Mouse (Mus musculus) megakaryocyte, embryonic 14.5 days (primary cell): ENCODE measurements around the gene Ank3. TPM values are rescaled to one million over a fixed set of nuclear protein-coding genes. Genes with fewer than 3 reads are reported as not detected.

Source experiments
- H3K27me3 ChIP-seq: replicated peaks from 2 replicates; pipeline ENCODE3; 2012; ENCODE audit warnings: inconsistent platforms
- H3K36me3 ChIP-seq: replicated peaks from 2 replicates; pipeline ENCODE3; 2012; ENCODE audit warnings: low read length, inconsistent platforms, mixed read lengths
- H3K4me1 ChIP-seq: 2 replicates; pipeline ENCODE4 v1.6.1; 2012; ENCODE audit warnings: inconsistent platforms
- H3K4me3 ChIP-seq: replicated peaks from 2 replicates; pipeline ENCODE3; 2012; ENCODE audit warnings: moderate library complexity, mild to moderate bottlenecking, inconsistent platforms
- H3K9me3 ChIP-seq: 2 replicates; pipeline ENCODE4 v1.6.1; 2012; ENCODE audit warnings: inconsistent platforms
- FLI1 ChIP-seq: IDR thresholded peaks from 2 replicates; pipeline ENCODE4 v1.6.1; 2012; ENCODE audit warnings: low read length, inconsistent platforms, mixed read lengths
- GATA1 ChIP-seq: IDR thresholded peaks from 3 replicates; pipeline ENCODE4 v1.6.1; 2012; ENCODE audit warnings: mixed read lengths, low read length, inconsistent platforms, borderline replicate concordance
- polyA plus RNA-seq: library from polyadenylated mRNA; stranded (reverse); fragments of >175 nt; gene quantifications from 2 replicates; pipeline ENCODE4 v1.2.3, GENCODE M21; 2012; ENCODE audit warnings: low replicate concordance; ENCODE audit not compliant: insufficient read depth

Gene Ank3
- polyA plus RNA-seq, 1 experiment = 4.4 TPM

DNA sequence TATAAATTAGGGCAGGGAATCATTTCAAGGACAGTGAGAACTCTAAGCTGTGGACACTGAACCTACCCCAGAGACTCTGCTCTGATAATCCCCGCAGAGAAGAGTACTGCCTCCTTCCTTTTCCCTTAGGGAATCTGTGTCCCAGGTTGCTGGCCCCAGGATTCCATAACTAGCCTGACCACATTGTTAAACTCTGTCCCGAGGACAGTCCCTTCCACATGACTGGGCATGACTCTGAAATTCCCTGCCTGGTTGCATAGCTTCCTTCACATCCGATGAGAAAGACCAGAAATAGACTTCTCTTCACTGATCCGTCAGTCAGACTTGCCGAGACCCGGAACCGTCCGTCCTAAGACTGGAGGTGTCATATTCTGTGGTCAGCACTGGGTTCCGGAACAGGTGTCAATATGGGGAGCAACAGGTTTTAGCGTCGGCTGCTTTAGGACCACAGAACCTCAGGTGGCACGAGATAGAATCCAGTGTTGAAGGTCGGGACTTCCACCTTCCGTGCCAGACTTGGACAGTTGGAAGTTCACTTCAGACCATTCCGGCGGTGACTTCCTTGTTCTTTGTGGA, 219.1 kb downstream of the Ank3 start:
- no peaks in the 10 kb centered on the region for H3K36me3 ChIP-seq
- peaks cover 23% of the 10 kb centered on the region for H3K9me3 ChIP-seq
- TF ChIP-seq GATA1 = no peak
- TF ChIP-seq FLI1 = no peak
- no peaks in the 10 kb centered on the region for H3K27me3 ChIP-seq
- no peaks in the 10 kb centered on the region for H3K4me1 ChIP-seq
- no peak overlapping the region for H3K4me3 ChIP-seq

- H3K4me1 ChIP-seq = no peaks in the 10 kb centered on the region
- H3K36me3 ChIP-seq = no peaks in the 10 kb centered on the region
- TF ChIP-seq GATA1 (no peak), FLI1 (no peak)
- no peak overlapping the region for H3K4me3 ChIP-seq
- H3K9me3 ChIP-seq = peaks cover 18% of the 10 kb centered on the region
- no peaks in the 10 kb centered on the region for H3K27me3 ChIP-seq
Observed at GRCm38 (mm10) chr10:69620692-69621382, 222.3 kb downstream of the Ank3 start.

GRCm38 (mm10) chr10:69627767-69628166, 229.2 kb downstream of the Ank3 start:
- Histone ChIP-seq H3K36me3 (no peaks in the 10 kb centered on the region), H3K4me1 (no peaks in the 10 kb centered on the region), H3K9me3 (peaks cover 8% of the 10 kb centered on the region; the same call in 1 of the 2 replicates), H3K27me3 (no peaks in the 10 kb centered on the region), H3K4me3 (no peak overlapping the region)
- TF ChIP-seq GATA1 = no peak
- no peak for TF ChIP-seq FLI1

DNA sequence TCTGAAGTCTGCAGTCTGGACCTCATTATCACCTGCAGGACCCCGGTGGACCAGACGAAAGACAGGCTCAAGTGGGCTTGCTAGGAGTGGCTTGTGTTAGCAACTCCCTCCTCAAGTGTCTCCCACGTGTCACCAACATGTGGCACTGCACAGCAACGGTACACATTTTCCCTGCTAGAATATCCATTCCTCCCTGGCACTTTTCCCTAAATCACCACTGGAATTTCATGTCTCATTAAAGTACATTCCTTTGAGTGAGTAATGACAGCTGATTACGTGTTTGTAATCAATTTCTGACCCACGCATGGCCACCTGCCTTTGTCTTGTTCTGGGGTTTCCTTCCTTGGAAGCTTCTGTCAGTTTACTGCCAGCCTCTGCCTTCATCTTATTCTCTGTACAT, 230.2 kb downstream of the Ank3 start:
- peaks cover 10% of the 10 kb centered on the region for H3K9me3 ChIP-seq

DNA sequence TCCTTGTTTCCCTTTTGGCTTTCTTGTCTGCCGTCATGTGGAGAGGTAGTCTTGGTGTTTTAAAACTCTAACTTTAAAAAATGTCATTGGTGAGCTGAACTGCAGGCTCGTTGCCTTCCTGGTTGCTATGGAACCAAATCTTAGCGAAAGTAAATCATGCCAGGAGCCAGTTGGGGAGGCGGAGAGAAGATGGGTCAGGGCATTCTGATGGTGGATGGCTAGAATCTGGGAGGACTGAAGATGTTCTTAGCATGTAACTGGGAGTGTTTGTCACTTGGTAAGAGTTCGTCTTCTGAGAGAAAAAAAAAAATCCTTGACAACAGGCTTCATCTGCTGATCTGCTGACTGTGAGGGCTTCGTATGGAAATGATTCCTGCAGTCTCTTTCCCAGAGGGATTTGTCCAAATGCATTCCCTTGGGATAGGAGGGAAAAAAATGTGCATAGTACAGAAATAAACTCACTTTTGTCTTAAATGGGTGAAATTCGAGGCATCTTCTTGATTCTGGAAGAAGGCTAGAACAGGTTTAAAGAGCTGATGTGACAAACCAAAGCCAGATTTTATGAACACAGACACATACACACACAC, 232.3 kb downstream of the Ank3 start:
- H3K36me3 ChIP-seq = no peaks in the 10 kb centered on the region
- H3K4me3 ChIP-seq = no peak overlapping the region
- no peaks in the 10 kb centered on the region for H3K4me1 ChIP-seq
- TF ChIP-seq GATA1 (no peak), FLI1 (no peak)
- H3K27me3 ChIP-seq = no peaks in the 10 kb centered on the region
- H3K9me3 ChIP-seq = peaks cover 18% of the 10 kb centered on the region

More for the DNA sequence above, 230.2 kb downstream of the Ank3 start:
- H3K4me1 ChIP-seq = no peaks in the 10 kb centered on the region
- H3K4me3 ChIP-seq = no peak overlapping the region
- no peaks in the 10 kb centered on the region for H3K27me3 ChIP-seq
- H3K36me3 ChIP-seq = no peaks in the 10 kb centered on the region
- TF ChIP-seq FLI1 (no peak), GATA1 (no peak)

- TF ChIP-seq FLI1 = no peak
- no peak for TF ChIP-seq GATA1
- Histone ChIP-seq H3K4me3 (no peak overlapping the region), H3K9me3 (peaks cover 32% of the 10 kb centered on the region), H3K36me3 (no peaks in the 10 kb centered on the region), H3K4me1 (no peaks in the 10 kb centered on the region), H3K27me3 (no peaks in the 10 kb centered on the region)
Observed at GRCm38 (mm10) chr10:69632885-69633284, 234.3 kb downstream of the Ank3 start.

GRCm38 (mm10) chr10:69634891-69635290, 236.3 kb downstream of the Ank3 start:
- no peaks in the 10 kb centered on the region for H3K4me1 ChIP-seq
- no peak overlapping the region for H3K4me3 ChIP-seq
- H3K36me3 ChIP-seq = no peaks in the 10 kb centered on the region
- TF ChIP-seq FLI1 (no peak), GATA1 (no peak)
- H3K9me3 ChIP-seq = peaks cover 37% of the 10 kb centered on the region
- H3K27me3 ChIP-seq = no peaks in the 10 kb centered on the region

DNA sequence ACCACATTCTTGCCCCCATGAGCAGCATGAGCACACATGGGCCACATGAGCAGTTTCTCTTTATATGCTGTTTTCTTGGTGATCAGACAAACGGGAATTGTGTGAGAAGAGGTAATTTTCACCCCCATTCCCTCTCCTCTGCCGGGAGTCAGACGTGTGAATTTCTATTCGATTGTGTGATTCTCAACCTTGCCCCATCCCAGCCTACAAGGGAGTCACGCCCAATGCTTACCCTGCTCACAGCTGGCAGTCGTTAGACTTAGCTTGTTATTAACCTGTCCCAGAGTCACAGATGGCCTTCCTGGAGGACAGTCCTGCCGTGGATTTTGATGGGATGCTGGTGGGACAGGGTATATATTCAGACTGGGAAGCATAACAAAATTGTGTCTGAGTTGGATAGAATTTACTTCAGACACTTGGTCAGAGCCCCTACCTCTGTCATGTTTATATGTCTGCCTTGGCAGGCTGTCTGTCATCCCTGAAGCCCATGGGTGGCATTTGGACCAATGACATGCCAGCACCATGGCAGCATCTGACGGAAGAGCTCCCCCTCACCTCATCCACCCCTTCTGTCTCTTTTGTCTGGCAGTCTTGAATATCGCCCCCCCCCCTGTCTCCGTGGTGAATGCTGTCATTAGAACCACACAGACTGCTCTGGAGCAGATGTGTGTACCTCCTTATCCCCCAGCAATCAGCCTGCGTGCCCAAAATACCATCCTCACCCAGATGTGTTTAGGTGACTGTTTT, 237.5 kb downstream of the Ank3 start:
- no peaks in the 10 kb centered on the region for H3K4me1 ChIP-seq
- TF ChIP-seq FLI1 (no peak), GATA1 (no peak)
- no peaks in the 10 kb centered on the region for H3K27me3 ChIP-seq
- H3K36me3 ChIP-seq = no peaks in the 10 kb centered on the region
- H3K4me3 ChIP-seq = no peak overlapping the region
- peaks cover 49% of the 10 kb centered on the region for H3K9me3 ChIP-seq

GRCm38 (mm10) chr10:69639138-69639537, 240.6 kb downstream of the Ank3 start:
- TF ChIP-seq GATA1 (no peak), FLI1 (no peak)
- no peaks in the 10 kb centered on the region for H3K36me3 ChIP-seq
- H3K4me1 ChIP-seq = no peaks in the 10 kb centered on the region
- H3K4me3 ChIP-seq = no peak overlapping the region
- no peaks in the 10 kb centered on the region for H3K27me3 ChIP-seq
- H3K9me3 ChIP-seq = peaks cover 58% of the 10 kb centered on the region
